Mouse (Mus musculus): Measurements from ENCODE around the gene Dpm2.
A peak's percentile ranks its signal among the peaks of the same experiment; 100 is the strongest.

Dpm2 gene

GRCm38 (mm10) chr2:32570698-32571494 lies at the start of gene Dpm2:
TSS of gene Dpm2 (plus strand) at chr2:32570858.
- peak; percentile 80 for DNase-seq (ENCODE audit: inconsistent ontology term)

- DNase-seq (ENCODE audit: inconsistent ontology term), result no peak
Observed at GRCm38 (mm10) chr2:32524536-32525031, 46.1 kb upstream of the Dpm2 start.

- DNase-seq (ENCODE audit: inconsistent ontology term), result no peak
Observed at GRCm38 (mm10) chr2:32525816-32526215, 44.8 kb upstream of the Dpm2 start.

DNA sequence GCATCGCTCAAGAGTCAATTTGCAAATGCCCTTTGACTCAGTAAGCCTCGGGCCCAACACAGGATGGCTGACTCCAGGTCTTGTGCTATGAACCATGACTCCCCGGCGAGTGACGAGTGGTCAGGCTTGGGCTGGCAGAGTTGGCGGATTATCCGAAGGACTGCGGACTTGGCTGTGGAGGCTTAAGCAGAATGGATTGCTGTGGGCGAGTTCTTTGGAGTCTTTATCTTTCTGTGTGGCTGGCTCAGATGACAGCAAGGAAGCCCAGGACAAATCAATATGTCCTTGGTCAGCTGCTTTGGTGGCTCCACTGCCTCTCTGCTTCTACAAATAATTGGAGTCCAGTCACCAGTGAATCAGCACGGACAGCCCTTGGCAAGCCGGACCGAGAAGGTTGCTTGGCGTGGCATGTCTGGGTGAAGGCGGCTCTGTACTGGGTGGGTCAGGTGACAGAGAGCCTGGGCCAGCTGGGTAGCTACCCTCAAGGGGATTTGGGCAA lies 43.1 kb upstream of the Dpm2 start:
- DNase-seq (ENCODE audit: inconsistent ontology term), result peak; percentile 69

DNA sequence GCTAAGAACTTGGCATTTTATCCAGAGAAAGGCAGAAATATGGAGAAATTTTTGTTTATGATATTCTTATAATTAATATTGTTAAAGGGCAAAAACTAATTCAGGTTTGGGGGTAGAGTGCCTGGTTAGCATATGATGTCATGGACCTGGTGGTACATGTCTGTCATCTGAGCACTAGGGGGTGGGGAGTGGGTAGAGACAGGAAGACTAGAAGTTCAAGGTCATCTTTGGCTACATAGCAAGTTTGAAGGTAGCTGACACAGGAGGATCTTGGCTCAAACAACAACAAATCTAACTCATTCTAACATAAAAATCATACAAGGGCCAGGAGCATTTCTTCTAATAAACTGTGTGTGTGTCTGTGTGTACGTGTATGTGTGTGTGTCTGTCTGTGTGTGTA lies 42.3 kb upstream of the Dpm2 start:
- DNase-seq (ENCODE audit: inconsistent ontology term), result no peak

DNA sequence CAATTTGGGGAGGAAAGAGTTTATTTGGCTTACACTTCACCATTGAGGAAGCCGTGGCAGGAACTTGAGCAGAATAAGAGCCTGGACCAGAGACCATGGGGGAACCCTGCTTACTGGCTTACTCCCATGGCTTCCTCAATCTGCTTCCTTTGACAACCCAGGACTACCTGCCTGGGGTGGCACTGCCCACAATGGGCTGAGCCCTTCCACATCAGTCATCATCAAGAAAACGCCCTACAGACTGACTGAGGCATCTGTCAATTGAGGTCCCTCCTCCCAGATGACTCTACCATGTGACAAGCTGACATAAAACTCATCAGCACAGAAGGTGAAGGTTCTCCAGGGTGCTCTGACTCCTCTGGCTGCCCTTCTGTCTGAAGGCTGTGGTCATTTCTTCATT lies 40.2 kb upstream of the Dpm2 start:
- DNase-seq (ENCODE audit: inconsistent ontology term), result no peak

GRCm38 (mm10) chr2:32533163-32533562 lies 37.5 kb upstream of the Dpm2 start:
- DNase-seq (ENCODE audit: inconsistent ontology term), result no peak

DNA sequence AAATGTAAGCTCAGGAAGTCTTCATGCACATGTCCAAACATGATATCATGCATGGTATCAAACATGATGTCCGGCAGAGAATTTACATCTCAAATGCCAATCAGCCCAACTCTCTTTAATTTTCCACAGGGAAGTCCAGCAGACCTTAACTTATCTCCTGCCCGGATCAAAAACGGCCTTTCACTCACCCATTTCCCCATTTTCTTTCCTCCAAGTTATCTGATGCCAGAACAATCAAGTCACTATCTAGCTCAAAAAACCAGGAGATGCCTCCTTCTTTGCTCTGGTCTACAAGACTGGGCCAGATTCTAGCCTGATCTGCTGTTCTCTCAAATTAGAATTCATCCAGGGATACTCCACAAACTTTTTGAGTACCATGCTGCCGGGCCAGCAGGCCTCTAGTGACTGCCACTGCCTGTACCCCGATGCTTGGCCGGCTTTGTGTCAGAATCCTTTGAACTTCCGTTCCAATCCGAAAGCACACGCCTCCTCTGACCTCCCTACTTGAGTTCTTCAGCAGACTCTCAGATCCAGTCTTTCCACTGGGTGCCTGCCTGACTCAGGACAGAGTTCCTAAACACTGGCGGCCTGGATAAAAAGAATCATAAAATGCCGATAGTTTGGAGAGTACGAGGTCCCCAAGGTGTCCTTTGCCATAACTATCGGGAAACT lies 36.5 kb upstream of the Dpm2 start:
- DNase-seq (ENCODE audit: inconsistent ontology term), result peak; percentile 79

DNA sequence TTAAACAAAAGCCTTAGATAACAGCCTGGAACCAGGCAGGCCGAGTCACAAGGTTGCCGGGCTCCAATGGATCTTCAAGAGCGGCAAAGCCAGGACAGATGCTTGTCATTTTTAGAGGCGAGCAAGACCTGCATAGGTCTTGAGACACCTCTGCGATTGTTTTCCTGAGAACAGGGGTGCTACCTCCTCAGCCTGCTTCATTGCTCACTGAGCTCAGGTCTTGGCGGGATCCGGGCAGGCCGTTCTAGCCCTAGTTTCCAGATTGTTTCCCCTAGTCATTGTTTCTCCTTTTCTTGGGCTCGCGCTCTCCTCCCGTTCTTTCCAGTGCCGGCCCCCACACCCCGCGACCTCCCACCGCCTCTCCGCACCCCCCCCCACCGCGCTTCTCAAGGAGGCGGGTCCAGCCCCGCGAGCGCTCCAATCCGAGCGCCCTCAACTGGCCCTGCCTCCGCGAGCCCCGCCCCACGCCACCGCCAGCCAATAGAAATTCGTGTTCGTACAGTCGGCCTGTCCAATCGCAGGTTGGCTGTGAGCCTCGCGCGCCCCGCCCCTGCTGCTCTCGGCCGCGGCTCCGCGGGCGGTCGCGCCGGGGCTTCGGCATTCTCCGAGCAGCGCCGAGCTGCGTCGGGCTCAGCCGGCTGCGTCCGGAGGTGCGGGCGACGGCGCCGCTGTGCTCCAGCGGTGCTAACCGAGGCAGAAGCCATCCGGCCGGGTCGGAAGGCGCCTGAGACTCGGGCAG lies 35.8 kb upstream of the Dpm2 start, which contains the start of gene Fam102a:
TSS of gene Fam102a (plus strand) at position 600 of the 739 bp plus-strand sequence.
- peak; percentile 99 for DNase-seq (ENCODE audit: inconsistent ontology term)

- no peak for DNase-seq (ENCODE audit: inconsistent ontology term)
Observed at GRCm38 (mm10) chr2:32535501-32535991, 35.1 kb upstream of the Dpm2 start.

DNA sequence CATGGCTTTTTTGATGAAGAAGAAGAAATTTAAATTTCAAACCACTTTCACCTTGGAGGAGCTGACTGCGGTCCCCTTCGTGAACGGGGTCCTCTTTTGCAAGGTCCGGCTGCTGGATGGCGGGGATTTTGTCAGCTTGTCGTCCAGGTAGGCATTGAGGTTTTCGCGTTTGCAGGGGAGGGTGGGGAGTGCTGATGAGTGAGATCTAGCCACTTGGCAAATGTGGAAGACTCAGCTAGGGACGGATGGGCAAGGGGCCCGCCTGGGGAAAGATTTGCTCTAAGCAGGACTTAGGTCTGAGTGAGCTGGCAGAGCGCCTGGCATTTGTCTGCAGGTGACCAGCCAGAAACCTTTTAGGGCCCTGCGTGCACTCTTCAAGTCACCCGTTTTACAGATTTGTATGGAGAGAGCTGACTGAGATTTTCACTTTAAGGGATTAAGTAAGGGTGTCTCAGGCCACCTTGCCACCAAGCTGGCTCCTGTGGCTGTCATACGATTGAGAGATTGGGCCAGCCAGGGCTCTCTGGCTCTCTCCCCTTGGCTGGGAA lies 34.5 kb upstream of the Dpm2 start:
- peak; percentile 54 for DNase-seq (ENCODE audit: inconsistent ontology term)

GRCm38 (mm10) chr2:32536634-32537359 lies 33.9 kb upstream of the Dpm2 start:
- peak; percentile 83 for DNase-seq (ENCODE audit: inconsistent ontology term)

- DNase-seq (ENCODE audit: inconsistent ontology term), result peak; percentile 77
Observed at GRCm38 (mm10) chr2:32537360-32537905, 33.2 kb upstream of the Dpm2 start.

DNA sequence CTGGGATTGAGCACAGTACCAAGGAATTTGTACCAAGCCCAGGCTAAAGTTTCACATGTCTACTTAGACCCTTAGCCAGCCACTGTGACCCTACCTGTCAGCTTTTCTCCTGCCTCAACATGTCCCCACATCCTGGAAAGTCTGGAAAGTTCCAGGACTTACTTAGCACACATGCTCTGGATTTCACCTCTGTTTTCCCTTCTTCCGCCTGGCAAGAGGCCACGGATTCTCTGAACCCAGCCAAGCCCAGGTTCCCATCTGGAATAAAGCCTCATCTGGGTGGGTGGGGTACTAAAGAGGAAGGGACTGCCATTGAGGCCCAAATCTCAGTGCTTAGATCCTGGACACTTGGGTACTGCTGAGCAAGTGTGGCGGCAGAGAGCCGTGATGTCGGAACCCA lies 32.7 kb upstream of the Dpm2 start:
- no peak for DNase-seq (ENCODE audit: inconsistent ontology term)

DNA sequence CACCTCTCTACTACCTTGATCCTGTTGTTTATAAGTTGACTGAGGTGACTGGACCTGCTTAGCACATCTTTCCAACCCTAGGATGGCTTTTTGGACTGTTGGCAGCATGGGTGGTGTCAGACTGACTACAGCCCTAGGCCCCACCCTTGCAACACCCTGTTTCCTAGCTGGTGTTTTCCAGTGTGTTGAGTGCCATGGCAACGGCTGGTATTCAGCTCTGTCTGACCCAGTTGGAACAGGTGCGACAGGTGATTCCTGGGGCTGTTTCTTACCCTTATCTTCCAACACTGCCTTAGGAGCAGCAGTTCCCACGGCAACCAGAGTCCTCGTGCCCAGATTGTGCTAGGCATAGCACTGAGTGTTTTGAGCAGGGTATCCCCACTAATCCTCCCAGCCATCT lies 32.2 kb upstream of the Dpm2 start:
- DNase-seq (ENCODE audit: inconsistent ontology term), result no peak

- DNase-seq (ENCODE audit: inconsistent ontology term), result no peak
Observed at GRCm38 (mm10) chr2:32539452-32539981, 31.1 kb upstream of the Dpm2 start.

- no peak for DNase-seq (ENCODE audit: inconsistent ontology term)
Observed at GRCm38 (mm10) chr2:32541333-32541908, 29.2 kb upstream of the Dpm2 start.

DNA sequence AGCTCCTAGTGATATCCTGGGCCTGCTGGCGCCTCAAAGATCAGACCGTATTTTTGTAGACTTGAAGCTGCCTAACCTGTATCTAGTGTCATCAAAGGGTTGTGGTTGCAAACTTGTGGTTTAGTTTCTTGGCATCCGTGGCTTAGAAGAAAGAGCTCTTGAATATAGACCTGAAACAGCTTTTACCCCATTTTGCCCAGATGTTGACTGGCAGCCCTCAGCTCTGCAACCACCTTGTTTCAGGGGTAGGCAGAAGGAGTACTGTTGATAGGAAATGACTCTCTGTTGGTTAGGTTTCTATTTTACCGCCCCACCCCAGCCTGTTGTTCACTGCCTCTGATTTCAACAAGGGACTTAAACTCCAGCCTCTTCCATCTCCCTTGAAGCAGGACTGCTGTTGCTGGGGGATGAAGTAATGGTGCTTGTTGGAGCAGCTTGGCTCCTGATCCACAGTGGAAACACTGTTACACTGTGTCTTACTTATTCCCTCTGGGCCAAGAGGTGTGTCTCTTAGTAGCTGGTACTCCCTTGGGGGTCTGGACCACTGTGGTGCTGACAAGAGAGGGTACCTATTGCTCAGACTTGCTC lies 28.6 kb upstream of the Dpm2 start:
- no peak for DNase-seq (ENCODE audit: inconsistent ontology term)

DNA sequence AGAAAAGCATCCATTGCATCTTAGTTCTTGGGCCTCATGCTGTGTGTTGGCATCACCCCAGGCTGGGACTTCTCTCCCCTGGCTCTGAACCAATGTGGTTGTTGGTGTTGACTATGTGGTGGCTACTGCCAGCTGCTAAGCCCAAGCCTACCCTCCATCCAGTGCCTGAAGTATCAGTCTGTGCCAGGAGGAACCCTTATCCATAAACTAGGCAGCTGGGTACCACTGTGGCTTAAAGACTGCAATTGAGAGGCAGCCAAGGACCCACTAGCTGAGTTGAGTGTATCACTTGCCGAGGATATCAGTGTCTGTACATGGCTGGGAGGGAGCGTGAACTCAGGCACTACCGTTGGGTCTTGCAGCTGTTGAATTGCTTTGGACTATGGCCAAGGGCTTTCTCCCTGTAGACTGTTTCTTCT lies 27.6 kb upstream of the Dpm2 start:
- no peak for DNase-seq (ENCODE audit: inconsistent ontology term)

- no peak for DNase-seq (ENCODE audit: inconsistent ontology term)
Observed at GRCm38 (mm10) chr2:32546951-32547350, 23.7 kb upstream of the Dpm2 start.

Data from Muller cell, postnatal 12 days (primary cell).